In genomic region chr3:101423188-101423587, GRCm38 (mm10) we compare ENCODE assay signal across 16 mouse cellular contexts.
"Had no signal": no experiment of that assay in that cellular context is flagged by ENCODE, and none has a peak within 500 bp of the region (broad histone marks: within the 10 kb centered on the region; RNA-seq: fewer than 3 reads in every experiment).

No protein-coding gene starts in this region.

- ATAC-seq: liver, postnatal 0 days; lung, postnatal 0 days; midbrain, embryonic 15.5 days had no signal

- DNase-seq: kidney, adult 18-20 months; kidney, adult 9 months; kidney, postnatal 14 days; kidney, postnatal 4 days; left cerebral cortex, postnatal 4 days; liver, postnatal 0 days; lung, embryonic 14.5 days; right cerebral cortex, postnatal 25 days; spleen, adult 18-20 months; thymus, postnatal 25 days had no signal

- H3K27ac ChIP-seq: liver, embryonic 14.5 days; macrophage; midbrain, embryonic 15.5 days; stomach, embryonic 15.5 days had no signal

- H3K9me3 ChIP-seq: midbrain, embryonic 15.5 days; stomach, embryonic 15.5 days had no signal

- H3K4me3 ChIP-seq: midbrain, embryonic 15.5 days; stomach, embryonic 15.5 days had no signal

- H3K9ac ChIP-seq: liver, embryonic 14.5 days; liver, postnatal 0 days; lung, embryonic 14.5 days; midbrain, embryonic 15.5 days; stomach, embryonic 15.5 days had no signal

- H3K4me2 ChIP-seq: liver, embryonic 11.5 days; lung, embryonic 14.5 days; midbrain, embryonic 15.5 days; stomach, embryonic 15.5 days had no signal

- H3K27me3 ChIP-seq: midbrain, embryonic 15.5 days; stomach, embryonic 15.5 days had no signal

- H3K36me3 ChIP-seq: stomach, embryonic 15.5 days had no signal
